Mouse (Mus musculus) ES-E14 (cell line): ENCODE measurements around the gene Ankrd24.

Experiments used
- CHD2 ChIP-seq: IDR thresholded peaks from 2 replicates; pipeline ENCODE4 v1.6.1; 2014; ENCODE audit warnings: mild to moderate bottlenecking, low read depth, low read length, inconsistent platforms
- ZC3H11A ChIP-seq: IDR thresholded peaks from 2 replicates; pipeline ENCODE4 v1.6.1; 2012; ENCODE audit warnings: low read depth, mild to moderate bottlenecking, inconsistent platforms, low read length, borderline replicate concordance

DNA sequence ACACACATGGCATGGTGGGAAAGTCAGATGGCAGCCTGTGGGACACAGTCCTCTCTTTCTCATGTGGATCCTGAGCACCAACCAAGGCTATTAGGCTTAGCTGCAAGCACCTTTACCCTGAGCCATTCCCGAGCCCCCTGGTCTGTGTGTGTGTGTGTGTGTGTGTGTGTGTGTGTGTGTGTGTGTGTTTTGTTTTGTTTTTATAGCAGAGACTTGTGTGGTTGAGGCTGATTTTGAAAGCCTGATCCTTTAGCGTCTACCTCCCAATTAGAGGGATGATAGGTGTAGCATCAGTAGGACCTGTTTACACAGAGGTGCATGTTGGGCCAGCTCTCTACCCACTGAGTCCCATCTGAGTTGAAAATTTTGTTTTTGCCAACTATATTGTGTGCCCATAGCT, 15.8 kb downstream of the Ankrd24 start:
- TF ChIP-seq ZC3H11A (no peak), CHD2 (no peak)
